Comparison of ENCODE assay signal across 8 mouse cellular contexts in the genomic region with DNA sequence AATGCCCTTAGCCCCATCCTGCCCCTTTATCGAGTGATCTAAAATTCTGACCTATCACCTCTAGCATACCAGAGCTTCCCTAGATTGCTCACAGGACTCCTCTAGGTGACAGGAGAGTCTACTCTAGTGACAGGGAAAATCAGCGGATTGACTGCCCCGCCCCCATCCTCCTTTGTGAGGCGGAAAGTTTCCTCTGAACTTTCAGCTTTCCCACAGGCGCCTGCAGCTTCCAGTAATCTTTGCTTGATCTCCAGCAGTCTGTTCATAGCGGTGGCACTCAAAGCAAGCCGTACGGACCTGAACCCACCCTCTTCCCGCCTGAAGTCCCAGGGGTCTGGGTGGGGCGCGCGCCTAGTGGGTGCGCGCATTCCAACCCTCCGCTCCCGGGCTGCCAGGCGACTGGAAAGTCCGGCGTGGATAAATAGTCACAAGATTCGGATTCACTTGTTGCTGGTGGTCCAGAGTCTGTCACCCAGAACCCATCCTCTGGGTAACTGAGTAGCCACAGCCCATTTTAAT. TPM values are rescaled to one million over a fixed set of nuclear protein-coding genes. Genes with fewer than 3 reads are reported as not detected.
DNase-seq lines count a peak whose midpoint lies in the region; ATAC-seq and TF ChIP-seq lines count a peak whose summit lies in the region.

No protein-coding gene starts in this region.

- in situ Hi-C loops in Patski (cut with MboI; ENCODE audit: low pct_unique_long_range_greater_than_20kb): no loop called here

- no peak for TF ChIP-seq CTCF in Patski (IDR thresholded peaks at IDR 0.05)
- TF ChIP-seq CTCF in heart, postnatal 0 days (IDR thresholded peaks at IDR 0.05; ENCODE audit: low read depth): no peak

- TF ChIP-seq EP300 in heart, postnatal 0 days (IDR thresholded peaks at IDR 0.05; ENCODE audit: low read depth): peak; percentile 78

- POLR2A ChIA-PET in Patski (lab: Charles Lee): interaction anchor here (0.5 to 4.1 kb wide), 6 partner anchors 12 to 701 kb away, joined by 3 to 30 read pairs (median 6); partner anchors contain the start of gene Usp19

- DNase-seq in 3134 (ENCODE audit: extremely low read depth, insufficient read length, low spot score) (peak; percentile 92), Patski (ENCODE audit: low read depth, low spot score) (peak; percentile 38)
- DNase-seq in fibroblast of lung, adult 2 months (ENCODE audit: low read depth): peak; percentile 17
- DNase-seq in heart, postnatal 0 days (ENCODE audit: low spot score): peak; percentile 83
- peak; percentile 91 for DNase-seq in kidney, postnatal 14 days
- DNase-seq in testis, postnatal 10 days (ENCODE audit: low spot score): peak; percentile 91
- no peak for DNase-seq in layer of hippocampus, postnatal 36 days

- H3K27me3 ChIP-seq in Patski: no peaks in the 10 kb centered on the region
- no peaks in the 10 kb centered on the region for H3K27me3 ChIP-seq in heart, postnatal 0 days (ENCODE audit: control insufficient read depth, insufficient read depth, low read length)

- H3K36me3 ChIP-seq in heart, postnatal 0 days (replicated peaks; ENCODE audit: control insufficient read depth, insufficient read depth, low read length): peaks cover 20% of the 10 kb centered on the region

- no peaks in the 10 kb centered on the region for H3K9me3 ChIP-seq in heart, postnatal 0 days (replicated peaks; ENCODE audit: control insufficient read depth, low read length)

- H3K4me2 ChIP-seq in heart, postnatal 0 days (ENCODE audit: low read depth, low read length): peak overlapping the region; percentile 94

- CTCF ChIA-PET in Patski (lab: Charles Lee): interaction anchor here (0.8 kb wide), 1 partner anchor 19 kb away, joined by 3 read pairs; no protein-coding TSS in a partner anchor

- peak overlapping the region; percentile 85 for H3K27ac ChIP-seq in heart, postnatal 0 days (ENCODE audit: low read depth)

- WGBS in heart, postnatal 0 days: under 1% methylated on average over 20 of the region's 20 CpGs

- peak overlapping the region; percentile 59 for H3K4me3 ChIP-seq in heart, postnatal 0 days (ENCODE audit: low read depth, low read length)

- H3K9ac ChIP-seq in heart, postnatal 0 days (replicated peaks; ENCODE audit: low read depth, low read length): peak overlapping the region; percentile 53; the same call in 1 of the 2 replicates

- H3K4me1 ChIP-seq in heart, postnatal 0 days (ENCODE audit: control insufficient read depth, insufficient read depth): peaks cover 26% of the 10 kb centered on the region

- peak; percentile 33 for ATAC-seq in Patski
- ATAC-seq in heart, postnatal 0 days (ENCODE audit: insufficient read depth, low read depth): peak; percentile 75
- ATAC-seq in megakaryocyte progenitor cell, adult 5-6 weeks (replicated peaks; ENCODE audit: poor library complexity): peak; percentile 24; the same call in 1 of the 2 replicates

RNA-seq across cellular contexts. Expression of gene Lamb2, which starts 0.8 kb away (rescaled TPM):
- polyA plus RNA-seq in Patski (2021): 131 TPM
- total RNA-seq in heart, postnatal 0 days (2014; rRNA removed; ENCODE audit: low replicate concordance): 161 and 182 TPM in 2 replicates
- 44.4 and 50.8 TPM in 2 replicates for polyA plus RNA-seq in heart, postnatal 0 days (2015; fragmentation: Nextera tagmentation; extraction: Ambion mirVana)
- 0.05 and 0.32 TPM in 2 replicates for total RNA-seq in megakaryocyte progenitor cell, adult 5-6 weeks (2015)
- 0.08 TPM in 1 of 2 replicates, not detected in the other for total RNA-seq in megakaryocyte progenitor cell, adult 5-6 weeks (2017)
- 10 to 100 TPM; 25.1 to 34.4 TPM for total RNA-seq in layer of hippocampus, postnatal 36 days (2021)

RNA-seq across cellular contexts. Expression of gene Usp19, which starts 11.7 kb away (rescaled TPM):
- polyA plus RNA-seq in Patski (2021): 142 TPM
- 108 and 136 TPM in 2 replicates for total RNA-seq in heart, postnatal 0 days (2014; rRNA removed; ENCODE audit: low replicate concordance)
- 34.8 and 38.2 TPM in 2 replicates for polyA plus RNA-seq in heart, postnatal 0 days (2015; fragmentation: Nextera tagmentation; extraction: Ambion mirVana)
- total RNA-seq in megakaryocyte progenitor cell, adult 5-6 weeks (2015): 33.4 and 36.1 TPM in 2 replicates
- 38.0 and 47.0 TPM in 2 replicates for total RNA-seq in megakaryocyte progenitor cell, adult 5-6 weeks (2017)
- 100 to 1,000 TPM; 140 to 165 TPM for total RNA-seq in layer of hippocampus, postnatal 36 days (2021)

RNA-seq across cellular contexts. Expression of gene Klhdc8b, which starts 17.3 kb away (rescaled TPM):
- 20.8 TPM for polyA plus RNA-seq in Patski (2021)
- 180 and 186 TPM in 2 replicates for total RNA-seq in heart, postnatal 0 days (2014; rRNA removed; ENCODE audit: low replicate concordance)
- 91.6 and 92.7 TPM in 2 replicates for polyA plus RNA-seq in heart, postnatal 0 days (2015; fragmentation: Nextera tagmentation; extraction: Ambion mirVana)
- 0.46 and 1.1 TPM in 2 replicates for total RNA-seq in megakaryocyte progenitor cell, adult 5-6 weeks (2015)
- 4.1 and 8.1 TPM in 2 replicates for total RNA-seq in megakaryocyte progenitor cell, adult 5-6 weeks (2017)
- 10 to 100 TPM; 16.6 to 18.1 TPM for total RNA-seq in layer of hippocampus, postnatal 36 days (2021)

RNA-seq across cellular contexts. Expression of gene Ccdc71, which starts 18.4 kb away (rescaled TPM):
- polyA plus RNA-seq in Patski (2021): 33.0 TPM
- total RNA-seq in heart, postnatal 0 days (2014; rRNA removed; ENCODE audit: low replicate concordance): 14.0 and 24.0 TPM in 2 replicates
- 25.1 and 26.2 TPM in 2 replicates for polyA plus RNA-seq in heart, postnatal 0 days (2015; fragmentation: Nextera tagmentation; extraction: Ambion mirVana)
- 14.6 and 17.9 TPM in 2 replicates for total RNA-seq in megakaryocyte progenitor cell, adult 5-6 weeks (2015)
- 13.7 and 14.8 TPM in 2 replicates for total RNA-seq in megakaryocyte progenitor cell, adult 5-6 weeks (2017)
- total RNA-seq in layer of hippocampus, postnatal 36 days (2021): 10 to 100 TPM; 32.0 to 37.2 TPM

RNA-seq across cellular contexts. Expression of gene Qars, which starts 28.8 kb away (rescaled TPM):
- 156 TPM for polyA plus RNA-seq in Patski (2021)
- total RNA-seq in heart, postnatal 0 days (2014; rRNA removed; ENCODE audit: low replicate concordance): 175 and 188 TPM in 2 replicates
- 44.7 and 49.2 TPM in 2 replicates for polyA plus RNA-seq in heart, postnatal 0 days (2015; fragmentation: Nextera tagmentation; extraction: Ambion mirVana)
- 177 and 194 TPM in 2 replicates for total RNA-seq in megakaryocyte progenitor cell, adult 5-6 weeks (2015)
- 184 and 188 TPM in 2 replicates for total RNA-seq in megakaryocyte progenitor cell, adult 5-6 weeks (2017)
- total RNA-seq in layer of hippocampus, postnatal 36 days (2021): 10 to 100 TPM; 72.1 to 88.7 TPM

Comparison
In these comparisons a context has a peak if more than half of its experiments do, and no peak if none do; other contexts are left out.
1. DNase-seq: peak in 3134 (single experiment), Patski (single experiment), fibroblast of lung, adult 2 months (single experiment), heart, postnatal 0 days (single experiment), kidney, postnatal 14 days (single experiment) and testis, postnatal 10 days (single experiment); none in layer of hippocampus, postnatal 36 days (0 of 2).
2. ATAC-seq: peak in every context shown above with its lines; median percentile 75 in heart, postnatal 0 days; 33 in Patski; 24 in megakaryocyte progenitor cell, adult 5-6 weeks.
3. RNA of gene Lamb2, which starts 0.8 kb away (total RNA-seq): 161 to 182 TPM in heart, postnatal 0 days and 25.1 to 34.4 TPM in layer of hippocampus, postnatal 36 days; 0.05 to 0.32 TPM in megakaryocyte progenitor cell, adult 5-6 weeks; every median in the first group is over 10 times any median in the second.